ENCODE assay signal across 37 mouse cellular contexts in genomic region chr2:170459183-170459582, GRCm38 (mm10). TPM values are rescaled to one million over a fixed set of nuclear protein-coding genes. Genes with fewer than 3 reads are reported as not detected.
DNase-seq lines count a peak whose midpoint lies in the region; ATAC-seq and TF ChIP-seq lines count a peak whose summit lies in the region.
"Had no signal": no experiment of that assay in that cellular context is flagged by ENCODE, and none has a peak within 500 bp of the region (broad histone marks: within the 10 kb centered on the region; RNA-seq: fewer than 3 reads in every experiment).

No protein-coding gene starts in this region.

- no peak overlapping the region for H3K9ac ChIP-seq in forebrain, postnatal 0 days
- H3K9ac ChIP-seq in kidney, embryonic 14.5 days (ENCODE audit: low read depth, low read length): no peak overlapping the region
- H3K9ac ChIP-seq in intestine, embryonic 16.5 days (ENCODE audit: low read depth, low read length): no peak overlapping the region
- no peak overlapping the region for H3K9ac ChIP-seq in liver, embryonic 16.5 days (ENCODE audit: low read depth, low read length)
- H3K9ac ChIP-seq: heart, embryonic 13.5 days; kidney, embryonic 15.5 days; liver, embryonic 14.5 days; midbrain, embryonic 13.5 days had no signal

- peak overlapping the region; percentile 63 for H3K27ac ChIP-seq in forebrain, embryonic 10.5 days
- H3K27ac ChIP-seq in forebrain, postnatal 0 days (ENCODE audit: low read depth, low read length): no peak overlapping the region
- H3K27ac ChIP-seq in kidney, embryonic 14.5 days (ENCODE audit: low read depth, low read length): no peak overlapping the region
- no peak overlapping the region for H3K27ac ChIP-seq in intestine, embryonic 16.5 days (ENCODE audit: low read length)
- peak overlapping the region; percentile 8; the same call in 1 of the 2 replicates for H3K27ac ChIP-seq in liver, embryonic 16.5 days (ENCODE audit: low read length)
- H3K27ac ChIP-seq: gastrocnemius, adult 2 months; heart, embryonic 13.5 days; kidney, embryonic 15.5 days; liver, embryonic 14.5 days; midbrain, embryonic 13.5 days; stomach, postnatal 0 days had no signal

- no peaks in the 10 kb centered on the region for H3K9me3 ChIP-seq in forebrain, embryonic 10.5 days
- no peaks in the 10 kb centered on the region for H3K9me3 ChIP-seq in forebrain, postnatal 0 days (ENCODE audit: low read length)
- H3K9me3 ChIP-seq in kidney, embryonic 14.5 days (ENCODE audit: control insufficient read depth, low read length): no peaks in the 10 kb centered on the region
- H3K9me3 ChIP-seq in intestine, embryonic 16.5 days (ENCODE audit: control insufficient read depth, low read length): no peaks in the 10 kb centered on the region
- no peaks in the 10 kb centered on the region for H3K9me3 ChIP-seq in liver, embryonic 16.5 days (replicated peaks; ENCODE audit: control insufficient read depth, low read length)
- H3K9me3 ChIP-seq: heart, embryonic 13.5 days; kidney, embryonic 15.5 days; megakaryocyte, embryonic 14.5 days; midbrain, embryonic 13.5 days had no signal

- H3K4me1 ChIP-seq in forebrain, embryonic 10.5 days: peaks cover 26% of the 10 kb centered on the region
- no peaks in the 10 kb centered on the region for H3K4me1 ChIP-seq in forebrain, postnatal 0 days (ENCODE audit: insufficient read depth)
- no peaks in the 10 kb centered on the region for H3K4me1 ChIP-seq in kidney, embryonic 14.5 days (ENCODE audit: control insufficient read depth, insufficient read depth, low read length)
- H3K4me1 ChIP-seq in intestine, embryonic 16.5 days (ENCODE audit: control insufficient read depth, insufficient read depth, low read length): peaks cover 9% of the 10 kb centered on the region; the same call in 1 of the 2 replicates
- no peaks in the 10 kb centered on the region for H3K4me1 ChIP-seq in liver, embryonic 16.5 days (ENCODE audit: control insufficient read depth, low read depth, low read length)
- H3K4me1 ChIP-seq: heart, embryonic 13.5 days; megakaryocyte, embryonic 14.5 days had no signal

- no peak for TF ChIP-seq CTCF in forebrain, postnatal 0 days (IDR thresholded peaks at IDR 0.05; ENCODE audit: low read depth)

- H3K36me3 ChIP-seq in forebrain, embryonic 10.5 days (replicated peaks): no peaks in the 10 kb centered on the region
- H3K36me3 ChIP-seq in forebrain, postnatal 0 days (ENCODE audit: insufficient read depth): no peaks in the 10 kb centered on the region
- H3K36me3 ChIP-seq in kidney, embryonic 14.5 days (ENCODE audit: control insufficient read depth, insufficient read depth, low read length): no peaks in the 10 kb centered on the region
- H3K36me3 ChIP-seq in intestine, embryonic 16.5 days (ENCODE audit: control insufficient read depth, insufficient read depth, low read length): no peaks in the 10 kb centered on the region
- no peaks in the 10 kb centered on the region for H3K36me3 ChIP-seq in liver, embryonic 16.5 days (ENCODE audit: control insufficient read depth, insufficient read depth)
- H3K36me3 ChIP-seq: G1E; heart, embryonic 13.5 days; kidney, embryonic 15.5 days; midbrain, embryonic 13.5 days had no signal

- peaks cover 6% of the 10 kb centered on the region; the same call in 1 of the 2 replicates for H3K27me3 ChIP-seq in forebrain, embryonic 10.5 days (ENCODE audit: poor library complexity, severe bottlenecking)
- no peaks in the 10 kb centered on the region for H3K27me3 ChIP-seq in forebrain, postnatal 0 days (ENCODE audit: insufficient read depth, low read length)
- H3K27me3 ChIP-seq in kidney, embryonic 14.5 days (ENCODE audit: control insufficient read depth, insufficient read depth, low read length): no peaks in the 10 kb centered on the region; the same call in 1 of the 2 replicates
- H3K27me3 ChIP-seq in intestine, embryonic 16.5 days (replicated peaks; ENCODE audit: control insufficient read depth, insufficient read depth, low read length): no peaks in the 10 kb centered on the region
- H3K27me3 ChIP-seq in liver, embryonic 16.5 days (ENCODE audit: control insufficient read depth, insufficient read depth, low read depth, low read length): no peaks in the 10 kb centered on the region

- H3K4me3 ChIP-seq in forebrain, embryonic 10.5 days: no peak overlapping the region
- no peak overlapping the region for H3K4me3 ChIP-seq in forebrain, postnatal 0 days (ENCODE audit: low read depth, low read length)
- no peak overlapping the region for H3K4me3 ChIP-seq in kidney, embryonic 14.5 days (ENCODE audit: low read length)
- no peak overlapping the region for H3K4me3 ChIP-seq in intestine, embryonic 16.5 days (ENCODE audit: low read length)
- no peak overlapping the region for H3K4me3 ChIP-seq in liver, embryonic 16.5 days (ENCODE audit: low read depth, low read length)
- H3K4me3 ChIP-seq: gastrocnemius, adult 2 months; heart, embryonic 13.5 days; kidney, embryonic 15.5 days; midbrain, embryonic 13.5 days had no signal

- DNase-seq in forebrain, embryonic 10.5 days (ENCODE audit: extremely low spot score, low spot score): no peak
- DNase-seq in forebrain, postnatal 0 days: no peak
- peak; percentile 7 to 57 for DNase-seq in kidney, postnatal 25 days
- no peak for DNase-seq in ovary, postnatal 36 days (ENCODE audit: low spot score)
- no peak for DNase-seq in lung, postnatal 10 days
- DNase-seq: adrenal gland, postnatal 10 days; cerebellum, adult 8-10 months; cerebellum, postnatal 25 days; gastrocnemius, adult 2 months; gastrocnemius, postnatal 36 days; heart, postnatal 10 days; layer of hippocampus, adult 9-11 months; lung, postnatal 4 days; right cerebral cortex, adult 18-20 months; thymus, postnatal 4 days had no signal

- WGBS in forebrain, embryonic 10.5 days: 74% methylated on average over 10 of the region's 10 CpGs
- WGBS in forebrain, postnatal 0 days: 68% methylated on average over 10 of the region's 10 CpGs
- WGBS in kidney, embryonic 14.5 days: 67% methylated on average over 10 of the region's 10 CpGs
- 61% methylated on average over 10 of the region's 10 CpGs for WGBS in intestine, embryonic 16.5 days
- 46% methylated on average over 10 of the region's 10 CpGs for WGBS in liver, embryonic 16.5 days (ENCODE audit: insufficient replicate concordance)

- ATAC-seq in forebrain, postnatal 0 days: no peak
- no peak for ATAC-seq in kidney, embryonic 14.5 days (ENCODE audit: low FRiP score, low TSS enrichment)
- ATAC-seq in intestine, embryonic 16.5 days: peak; percentile 38
- peak; percentile 28; the same call in 1 of the 2 replicates for ATAC-seq in liver, embryonic 16.5 days (ENCODE audit: low read depth)
- ATAC-seq: forebrain, embryonic 14.5 days; hindbrain, embryonic 16.5 days; midbrain, embryonic 13.5 days had no signal

- no peak overlapping the region for H3K4me2 ChIP-seq in forebrain, postnatal 0 days (ENCODE audit: low read depth)
- H3K4me2 ChIP-seq in kidney, embryonic 14.5 days (replicated peaks; ENCODE audit: low read depth, low read length): no peak overlapping the region
- H3K4me2 ChIP-seq in intestine, embryonic 16.5 days (ENCODE audit: low read depth, low read length): no peak overlapping the region
- H3K4me2 ChIP-seq in liver, embryonic 16.5 days (ENCODE audit: low read depth, low read length): no peak overlapping the region
- H3K4me2 ChIP-seq: heart, embryonic 13.5 days; kidney, embryonic 15.5 days; midbrain, embryonic 13.5 days had no signal

RNA-seq across cellular contexts. Expression of gene Bcas1, which starts 31.5 kb away (rescaled TPM):
- 0.49 and 0.50 TPM in 2 replicates for polyA plus RNA-seq in forebrain, embryonic 10.5 days (2016; fragmentation: Nextera tagmentation; extraction: Ambion mirVana)
- 3.5 and 5.2 TPM in 2 replicates for total RNA-seq in forebrain, postnatal 0 days (2014; rRNA removed)
- polyA plus RNA-seq in forebrain, postnatal 0 days (2015; fragmentation: Nextera tagmentation; extraction: Ambion mirVana): 4.0 and 4.2 TPM in 2 replicates
- polyA plus RNA-seq in kidney, embryonic 14.5 days (2014; fragmentation: Nextera tagmentation; extraction: Ambion mirVana): 0.64 TPM in 1 of 2 replicates, not detected in the other
- 9.5 and 12.1 TPM in 2 replicates for polyA plus RNA-seq in intestine, embryonic 16.5 days (2015; fragmentation: Nextera tagmentation; extraction: Ambion mirVana)
- 7.4 and 8.4 TPM in 2 replicates for polyA plus RNA-seq in liver, embryonic 16.5 days (2015; fragmentation: Nextera tagmentation; extraction: Ambion mirVana)
- total RNA-seq: hematopoietic stem cell, adult 5-6 weeks had no signal
- polyA plus RNA-seq: C2C12, G1E had no signal

RNA-seq across cellular contexts. Expression of gene Pfdn4, which starts 37.0 kb away (rescaled TPM):
- polyA plus RNA-seq in forebrain, embryonic 10.5 days (2016; fragmentation: Nextera tagmentation; extraction: Ambion mirVana): 94.0 and 98.9 TPM in 2 replicates
- 154 and 194 TPM in 2 replicates for total RNA-seq in forebrain, postnatal 0 days (2014; rRNA removed)
- polyA plus RNA-seq in forebrain, postnatal 0 days (2015; fragmentation: Nextera tagmentation; extraction: Ambion mirVana): 145 and 191 TPM in 2 replicates
- 102 and 154 TPM in 2 replicates for polyA plus RNA-seq in kidney, embryonic 14.5 days (2014; fragmentation: Nextera tagmentation; extraction: Ambion mirVana)
- 46.6 and 48.5 TPM in 2 replicates for polyA plus RNA-seq in intestine, embryonic 16.5 days (2015; fragmentation: Nextera tagmentation; extraction: Ambion mirVana)
- polyA plus RNA-seq in liver, embryonic 16.5 days (2015; fragmentation: Nextera tagmentation; extraction: Ambion mirVana): 18.1 and 27.8 TPM in 2 replicates

RNA-seq across cellular contexts. Expression of gene Cyp24a1, which starts 37.8 kb away (rescaled TPM):
- 0.05 TPM in 1 of 2 replicates, not detected in the other for polyA plus RNA-seq in forebrain, embryonic 10.5 days (2016; fragmentation: Nextera tagmentation; extraction: Ambion mirVana)
- not detected in 2 replicates for total RNA-seq in forebrain, postnatal 0 days (2014; rRNA removed)
- 0.04 TPM in 1 of 2 replicates, not detected in the other for polyA plus RNA-seq in forebrain, postnatal 0 days (2015; fragmentation: Nextera tagmentation; extraction: Ambion mirVana)
- polyA plus RNA-seq in kidney, embryonic 14.5 days (2014; fragmentation: Nextera tagmentation; extraction: Ambion mirVana): 0.09 and 0.23 TPM in 2 replicates
- not detected in 2 replicates for polyA plus RNA-seq in intestine, embryonic 16.5 days (2015; fragmentation: Nextera tagmentation; extraction: Ambion mirVana)
- not detected in 2 replicates for polyA plus RNA-seq in liver, embryonic 16.5 days (2015; fragmentation: Nextera tagmentation; extraction: Ambion mirVana)
- total RNA-seq: adrenal gland, postnatal 10 days; G1E; gastrocnemius, adult 2 months; gastrocnemius, postnatal 36 days; heart, adult 8-10 months; heart, postnatal 10 days; hematopoietic stem cell, adult 5-6 weeks; left cerebral cortex, postnatal 10 days; monocyte, adult 5-6 weeks had no signal
- polyA plus RNA-seq: C2C12; embryonic facial prominence, embryonic 11.5 days; forebrain, embryonic 14.5 days; G1E; heart, embryonic 13.5 days; intestine, embryonic 14.5 days; limb, embryonic 11.5 days; liver, embryonic 14.5 days; lung, embryonic 16.5 days; spleen, adult 2 months; stomach, postnatal 0 days had no signal

Comparison
In these comparisons a context has a peak if more than half of its experiments do, and no peak if none do; other contexts are left out.
1. H3K27ac ChIP-seq: peak in forebrain, embryonic 10.5 days (single experiment) and liver, embryonic 16.5 days (single experiment); none in forebrain, postnatal 0 days (single experiment), kidney, embryonic 14.5 days (single experiment) and intestine, embryonic 16.5 days (single experiment).
2. DNase-seq: peak in kidney, postnatal 25 days (2 of 2); none in forebrain, embryonic 10.5 days (single experiment), forebrain, postnatal 0 days (single experiment), ovary, postnatal 36 days (single experiment) and lung, postnatal 10 days (single experiment).
3. ATAC-seq: peak in intestine, embryonic 16.5 days (single experiment) and liver, embryonic 16.5 days (single experiment); none in forebrain, postnatal 0 days (single experiment) and kidney, embryonic 14.5 days (single experiment).